Mouse (Mus musculus): ENCODE measurements around the gene Zfp423. TPM values are rescaled to one million over a fixed set of nuclear protein-coding genes. Genes with fewer than 3 reads are reported as not detected.

Gene Zfp423
- polyA plus RNA-seq, 1 experiment from 2014 or later = 18.5 TPM

- no peaks in the 10 kb centered on the region for H3K27me3 ChIP-seq (replicated peaks)
- H3K9me3 ChIP-seq (replicated peaks) = no peaks in the 10 kb centered on the region
- no peak overlapping the region for H3K4me3 ChIP-seq (replicated peaks)
- no peak for ATAC-seq (ENCODE audit: low FRiP score)
- H3K4me2 ChIP-seq = peak overlapping the region; percentile 5; the same call in 1 of the 2 replicates
- peaks cover 12% of the 10 kb centered on the region; the same call in 1 of the 2 replicates for H3K4me1 ChIP-seq
- peak overlapping the region; percentile 33; the same call in 1 of the 2 replicates for H3K27ac ChIP-seq (replicated peaks)
- WGBS = 46% methylated on average over 10 of the region's 10 CpGs
- no peak overlapping the region for H3K9ac ChIP-seq (replicated peaks)
- no peaks in the 10 kb centered on the region for H3K36me3 ChIP-seq
These were observed 164.8 kb downstream of the Zfp423 start for GRCm38 (mm10) chr8:87794639-87795038.

DNA sequence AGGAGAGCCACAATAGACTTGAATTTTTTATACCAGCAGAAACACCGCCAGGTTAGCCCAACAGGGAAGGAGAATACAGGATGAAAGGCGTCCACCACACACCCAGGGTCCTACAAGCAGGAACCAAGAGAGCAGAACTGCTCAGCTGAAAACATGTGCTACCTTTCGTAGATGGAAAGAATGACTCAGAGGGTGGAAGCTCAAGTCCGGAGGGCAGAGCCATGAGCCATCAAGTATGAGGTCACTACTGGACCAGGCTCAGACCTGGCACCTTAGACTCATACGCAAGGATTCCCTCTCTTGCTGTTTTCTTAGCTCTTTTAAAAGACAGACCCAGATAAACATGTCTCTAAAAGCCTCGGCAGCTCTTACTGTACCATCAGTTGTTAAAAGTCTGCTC, 168.3 kb downstream of the Zfp423 start:
- no peaks in the 10 kb centered on the region for H3K27me3 ChIP-seq (replicated peaks)
- peaks cover 13% of the 10 kb centered on the region for H3K4me1 ChIP-seq
- H3K9me3 ChIP-seq (replicated peaks) = no peaks in the 10 kb centered on the region
- no peak overlapping the region for H3K4me2 ChIP-seq
- 93% methylated on average over 6 of the region's 6 CpGs for WGBS
- no peak overlapping the region for H3K27ac ChIP-seq (replicated peaks)
- H3K4me3 ChIP-seq (replicated peaks) = no peak overlapping the region
- no peak overlapping the region for H3K9ac ChIP-seq (replicated peaks)
- H3K36me3 ChIP-seq = no peaks in the 10 kb centered on the region
- ATAC-seq (ENCODE audit: low FRiP score) = no peak

GRCm38 (mm10) chr8:87784641-87785439, 174.6 kb downstream of the Zfp423 start:
- H3K4me2 ChIP-seq = peak overlapping the region; percentile 17; the same call in 1 of the 2 replicates
- H3K4me3 ChIP-seq (replicated peaks) = no peak overlapping the region
- H3K36me3 ChIP-seq = peaks cover 19% of the 10 kb centered on the region; the same call in 1 of the 2 replicates
- no peak overlapping the region; the same call in 1 of the 2 replicates for H3K27ac ChIP-seq (replicated peaks)
- H3K27me3 ChIP-seq (replicated peaks) = no peaks in the 10 kb centered on the region
- ATAC-seq (ENCODE audit: low FRiP score) = no peak
- H3K4me1 ChIP-seq = peaks cover 25% of the 10 kb centered on the region
- no peaks in the 10 kb centered on the region for H3K9me3 ChIP-seq (replicated peaks)
- no peak overlapping the region for H3K9ac ChIP-seq (replicated peaks)
- 41% methylated on average over 13 of the region's 13 CpGs for WGBS

GRCm38 (mm10) chr8:87784227-87784626, 175.2 kb downstream of the Zfp423 start:
- H3K4me2 ChIP-seq = peak overlapping the region; percentile 17; the same call in 1 of the 2 replicates
- ATAC-seq (ENCODE audit: low FRiP score) = no peak
- H3K4me1 ChIP-seq = peaks cover 25% of the 10 kb centered on the region
- no peak overlapping the region for H3K4me3 ChIP-seq (replicated peaks)
- no peaks in the 10 kb centered on the region for H3K9me3 ChIP-seq (replicated peaks)
- H3K27me3 ChIP-seq (replicated peaks) = no peaks in the 10 kb centered on the region
- no peak overlapping the region for H3K9ac ChIP-seq (replicated peaks)
- peaks cover 22% of the 10 kb centered on the region; the same call in 1 of the 2 replicates for H3K36me3 ChIP-seq
- 16% methylated on average over 13 of the region's 13 CpGs for WGBS
- peak overlapping the region; percentile 23; the same call in 1 of the 2 replicates for H3K27ac ChIP-seq (replicated peaks)

GRCm38 (mm10) chr8:87783198-87783597, 176.2 kb downstream of the Zfp423 start:
- peaks cover 28% of the 10 kb centered on the region for H3K4me1 ChIP-seq
- 73% methylated on average over 15 of the region's 15 CpGs for WGBS
- no peak overlapping the region for H3K4me2 ChIP-seq
- H3K36me3 ChIP-seq = peaks cover 22% of the 10 kb centered on the region; the same call in 1 of the 2 replicates
- no peak overlapping the region for H3K27ac ChIP-seq (replicated peaks)
- ATAC-seq (ENCODE audit: low FRiP score) = no peak
- H3K9me3 ChIP-seq (replicated peaks) = no peaks in the 10 kb centered on the region
- no peaks in the 10 kb centered on the region for H3K27me3 ChIP-seq (replicated peaks)
- no peak overlapping the region for H3K9ac ChIP-seq (replicated peaks)
- H3K4me3 ChIP-seq (replicated peaks) = no peak overlapping the region

DNA sequence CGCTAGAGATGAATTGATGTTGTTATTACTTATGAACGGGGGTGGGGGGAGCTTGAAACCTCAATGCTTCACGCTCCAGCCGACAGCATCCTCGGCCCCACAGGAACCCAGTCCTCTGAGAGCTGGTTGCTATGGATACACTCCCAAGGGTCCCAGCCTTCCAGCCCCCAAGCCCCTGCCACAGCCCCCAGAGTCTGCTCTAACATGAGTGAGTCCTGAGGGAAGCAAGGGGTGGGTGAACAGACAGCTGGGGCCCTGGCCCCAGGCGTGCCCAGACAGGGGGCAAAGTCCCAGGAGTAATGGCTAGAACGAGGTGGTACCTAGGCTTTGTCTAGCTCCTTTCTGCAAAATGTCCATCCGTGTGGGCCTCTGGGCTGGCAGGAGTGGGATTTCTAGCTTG, 181.8 kb downstream of the Zfp423 start:
- ATAC-seq (ENCODE audit: low FRiP score) = no peak
- 0 out of 2 replicates have a peak overlapping the region, but pooled peaks have one; percentile 33 for H3K27ac ChIP-seq (replicated peaks)
- H3K4me2 ChIP-seq = no peak overlapping the region
- peaks cover 20% of the 10 kb centered on the region; the same call in 1 of the 2 replicates for H3K36me3 ChIP-seq
- H3K9ac ChIP-seq (replicated peaks) = no peak overlapping the region
- 13% methylated on average over 8 of the region's 8 CpGs for WGBS
- no peaks in the 10 kb centered on the region for H3K27me3 ChIP-seq (replicated peaks)
- no peaks in the 10 kb centered on the region for H3K9me3 ChIP-seq (replicated peaks)
- no peak overlapping the region for H3K4me3 ChIP-seq (replicated peaks)
- H3K4me1 ChIP-seq = peaks cover 18% of the 10 kb centered on the region

- ATAC-seq (ENCODE audit: low FRiP score) = no peak
- no peaks in the 10 kb centered on the region for H3K9me3 ChIP-seq (replicated peaks)
- no peak overlapping the region for H3K4me3 ChIP-seq (replicated peaks)
- H3K27ac ChIP-seq (replicated peaks) = no peak overlapping the region
- WGBS = 88% methylated on average over 3 of the region's 3 CpGs
- H3K4me2 ChIP-seq = no peak overlapping the region
- 0 out of 2 replicates have a peak, but pooled peaks cover 5% of the 10 kb centered on the region for H3K36me3 ChIP-seq
- H3K4me1 ChIP-seq = peaks cover 18% of the 10 kb centered on the region
- H3K9ac ChIP-seq (replicated peaks) = no peak overlapping the region
- H3K27me3 ChIP-seq (replicated peaks) = no peaks in the 10 kb centered on the region
These were observed 183.5 kb downstream of the Zfp423 start for GRCm38 (mm10) chr8:87775889-87776288.

DNA sequence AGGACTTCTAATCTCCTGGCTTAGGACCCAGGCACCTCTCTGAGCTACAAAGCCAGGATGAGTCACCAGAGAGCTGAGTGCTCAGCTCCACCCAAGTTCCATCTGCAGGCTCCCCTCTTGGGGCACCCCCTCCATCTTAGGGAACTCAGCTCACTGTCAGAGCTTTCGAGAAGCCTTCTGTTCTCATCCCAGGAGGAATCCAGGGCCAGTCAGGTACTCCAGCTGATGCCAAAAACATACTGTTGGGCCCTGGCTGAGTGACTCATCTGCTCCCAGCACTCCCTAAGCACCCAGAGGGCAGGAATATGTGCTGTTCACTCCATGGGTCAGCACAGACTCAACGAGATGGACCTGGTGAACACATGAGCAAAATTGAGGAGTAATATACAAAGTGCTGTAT, 184.4 kb downstream of the Zfp423 start:
- WGBS = 74% methylated on average over 2 of the region's 2 CpGs
- H3K9ac ChIP-seq (replicated peaks) = no peak overlapping the region
- H3K27me3 ChIP-seq (replicated peaks) = no peaks in the 10 kb centered on the region
- no peak overlapping the region for H3K27ac ChIP-seq (replicated peaks)
- no peak for ATAC-seq (ENCODE audit: low FRiP score)
- no peak overlapping the region for H3K4me2 ChIP-seq
- no peak overlapping the region for H3K4me3 ChIP-seq (replicated peaks)
- 0 out of 2 replicates have a peak, but pooled peaks cover 3% of the 10 kb centered on the region for H3K36me3 ChIP-seq
- no peaks in the 10 kb centered on the region for H3K9me3 ChIP-seq (replicated peaks)
- H3K4me1 ChIP-seq = peaks cover 18% of the 10 kb centered on the region

DNA sequence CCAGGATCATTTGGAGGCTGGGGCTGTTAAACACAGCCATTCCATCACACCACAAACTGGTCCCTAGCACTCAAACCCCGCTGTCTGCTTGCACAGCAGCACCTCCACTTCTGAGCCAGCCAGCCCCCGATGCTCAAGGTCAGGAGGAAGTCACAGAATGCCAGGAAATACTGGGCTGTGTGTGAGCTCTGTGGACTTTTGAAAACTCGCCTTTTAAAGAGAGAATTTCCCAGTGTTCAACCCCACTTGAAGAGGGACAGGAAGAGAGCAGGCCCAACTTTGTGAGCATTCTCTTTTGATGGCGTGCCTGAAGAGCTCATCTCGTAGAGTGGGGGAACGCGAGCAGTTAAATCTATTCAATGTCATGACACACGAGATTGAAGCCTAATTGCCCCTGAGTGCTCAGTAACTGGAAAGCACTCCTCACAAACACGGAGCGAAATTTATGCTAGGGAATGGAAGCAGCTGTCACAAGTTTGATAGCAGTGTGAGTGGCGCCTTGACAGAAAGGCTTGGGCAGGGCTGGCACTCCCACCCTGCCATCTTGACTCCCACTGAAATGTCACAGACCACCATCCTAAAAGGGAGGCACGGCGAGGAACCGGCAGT, 186.4 kb downstream of the Zfp423 start:
- Histone ChIP-seq H3K4me3 (replicated peaks) (no peak overlapping the region), H3K36me3 (no peaks in the 10 kb centered on the region), H3K9me3 (replicated peaks) (no peaks in the 10 kb centered on the region), H3K4me1 (peaks cover 20% of the 10 kb centered on the region), H3K4me2 (no peak overlapping the region), H3K27ac (replicated peaks) (no peak overlapping the region), H3K27me3 (replicated peaks) (no peaks in the 10 kb centered on the region), H3K9ac (replicated peaks) (no peak overlapping the region)
- WGBS = 64% methylated on average over 14 of the region's 14 CpGs
- ATAC-seq (ENCODE audit: low FRiP score) = no peak

DNA sequence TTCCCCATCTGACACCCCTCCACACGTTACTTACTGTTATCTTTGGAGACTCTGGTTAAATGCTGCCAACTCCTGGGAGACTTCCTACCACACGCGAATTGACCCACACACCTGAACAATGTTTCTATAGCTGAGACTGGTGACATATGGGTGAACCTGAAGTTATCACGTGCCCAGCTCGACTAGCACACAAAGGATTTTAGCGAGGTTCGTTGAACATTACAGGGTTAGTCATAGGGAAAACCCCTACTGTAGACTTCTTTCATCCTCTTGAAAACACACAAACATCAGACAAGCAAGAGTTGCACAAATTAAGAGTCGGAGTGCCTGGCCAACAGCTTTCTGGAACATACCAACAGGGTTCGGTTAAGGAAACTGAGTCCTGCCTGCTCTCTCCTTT, 191.5 kb downstream of the Zfp423 start:
- no peaks in the 10 kb centered on the region for H3K9me3 ChIP-seq (replicated peaks)
- no peaks in the 10 kb centered on the region for H3K36me3 ChIP-seq
- no peak overlapping the region for H3K9ac ChIP-seq (replicated peaks)
- ATAC-seq (ENCODE audit: low FRiP score) = no peak
- WGBS = 78% methylated on average over 9 of the region's 9 CpGs
- H3K27me3 ChIP-seq (replicated peaks) = no peaks in the 10 kb centered on the region
- no peak overlapping the region for H3K4me2 ChIP-seq
- peaks cover 6% of the 10 kb centered on the region; the same call in 1 of the 2 replicates for H3K4me1 ChIP-seq
- no peak overlapping the region for H3K27ac ChIP-seq (replicated peaks)
- H3K4me3 ChIP-seq (replicated peaks) = no peak overlapping the region

- H3K36me3 ChIP-seq = no peaks in the 10 kb centered on the region
- H3K9ac ChIP-seq (replicated peaks) = no peak overlapping the region
- peaks cover 6% of the 10 kb centered on the region; the same call in 1 of the 2 replicates for H3K4me1 ChIP-seq
- no peak overlapping the region for H3K27ac ChIP-seq (replicated peaks)
- H3K4me3 ChIP-seq (replicated peaks) = no peak overlapping the region
- no peaks in the 10 kb centered on the region for H3K27me3 ChIP-seq (replicated peaks)
- H3K4me2 ChIP-seq = no peak overlapping the region
- WGBS = 79% methylated on average over 3 of the region's 3 CpGs
- no peak for ATAC-seq (ENCODE audit: low FRiP score)
- no peaks in the 10 kb centered on the region for H3K9me3 ChIP-seq (replicated peaks)
These were observed 194.1 kb downstream of the Zfp423 start for GRCm38 (mm10) chr8:87765276-87765675.

Data from neural tube, embryonic 15.5 days (tissue).